Mouse (Mus musculus) adrenal gland, postnatal 25 days (tissue): ENCODE results near the gene Egfl8. TPM values are rescaled to one million over a fixed set of nuclear protein-coding genes. Genes with fewer than 3 reads are reported as not detected.
A peak's percentile ranks its signal among the peaks of the same experiment; 100 is the strongest.

Experiments
- DNase-seq: peaks from one replicate; pipeline ENCODE4 v3.0.0; 2021; ENCODE audit warnings: mixed read lengths
- total RNA-seq: library from RNA; stranded (reverse); gene quantifications from 2 replicates; pipeline ENCODE4 v1.2.3, GENCODE M21; 2021

Egfl8 gene
- total RNA-seq, 1 experiment from 2014 or later = 3.8 TPM

DNA sequence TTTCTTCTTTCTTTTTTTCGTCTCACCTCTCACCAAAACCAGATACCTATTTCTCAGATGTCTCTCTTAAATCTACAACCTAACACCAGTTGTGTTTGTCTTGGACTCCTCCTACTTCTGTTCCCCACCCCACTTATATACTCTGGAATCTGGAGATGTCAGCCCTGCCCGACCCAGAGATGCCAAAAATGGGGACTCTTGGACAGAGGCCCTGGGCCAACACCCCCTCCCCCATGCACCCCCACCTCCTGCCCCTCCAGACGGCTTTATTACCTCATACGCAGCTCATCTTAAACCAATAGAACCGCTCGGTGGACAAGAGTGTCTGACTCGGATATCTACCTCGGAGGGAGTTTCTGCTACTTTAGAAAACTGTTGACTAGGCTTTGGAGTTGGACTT is 19.7 kb downstream of the Egfl8 start:
- DNase-seq = no peak

DNA sequence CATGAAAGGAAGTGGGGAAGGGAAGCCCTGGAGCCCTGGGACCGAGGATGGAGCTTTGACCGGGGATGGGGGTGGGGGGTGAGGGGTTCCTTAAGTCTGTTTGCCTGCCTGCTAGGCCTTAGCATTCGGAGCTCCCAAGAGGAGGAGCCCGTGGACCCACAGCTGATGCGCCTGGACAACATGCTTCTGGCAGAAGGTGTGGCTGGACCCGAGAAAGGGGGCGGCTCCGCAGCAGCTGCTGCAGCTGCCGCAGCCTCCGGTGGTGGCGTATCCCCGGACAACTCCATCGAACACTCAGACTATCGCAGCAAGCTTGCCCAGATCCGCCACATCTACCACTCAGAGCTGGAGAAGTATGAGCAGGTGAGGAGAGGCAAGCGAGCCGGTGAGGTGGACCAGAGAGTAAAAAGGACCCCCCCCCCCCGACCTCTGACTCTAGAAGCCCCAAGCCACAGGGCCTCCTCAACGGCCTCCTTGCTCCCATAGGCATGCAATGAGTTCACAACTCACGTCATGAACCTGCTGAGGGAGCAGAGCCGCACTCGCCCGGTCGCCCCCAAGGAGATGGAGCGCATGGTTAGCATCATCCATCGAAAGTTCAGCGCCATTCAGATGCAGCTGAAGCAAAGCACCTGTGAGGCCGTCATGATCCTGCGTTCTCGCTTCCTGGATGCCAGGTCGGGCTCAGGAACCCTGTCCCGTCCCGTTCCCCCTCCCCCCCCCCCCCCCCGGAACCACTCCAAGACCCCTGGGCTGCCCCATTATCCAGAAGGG is 21.8 kb downstream of the Egfl8 start:
- no peak for DNase-seq

- no peak for DNase-seq
These were observed 22.9 kb downstream of the Egfl8 start for GRCm38 (mm10) chr17:34592581-34593549.

- DNase-seq = peak; percentile 97
These were observed 23.8 kb downstream of the Egfl8 start for GRCm38 (mm10) chr17:34591994-34592375.

GRCm38 (mm10) chr17:34591029-34591993 is 24.5 kb downstream of the Egfl8 start, which contains the start of gene Pbx2:
Gene Pbx2 (plus strand): TSS chr17:34591266.
- no peak for DNase-seq

GRCm38 (mm10) chr17:34590154-34590987 is 25.4 kb downstream of the Egfl8 start:
- no peak for DNase-seq

GRCm38 (mm10) chr17:34589681-34590101 is 26.1 kb downstream of the Egfl8 start, which contains the start of gene Gpsm3:
Gene Gpsm3 (plus strand): TSS chr17:34589806.
- no peak for DNase-seq

DNA sequence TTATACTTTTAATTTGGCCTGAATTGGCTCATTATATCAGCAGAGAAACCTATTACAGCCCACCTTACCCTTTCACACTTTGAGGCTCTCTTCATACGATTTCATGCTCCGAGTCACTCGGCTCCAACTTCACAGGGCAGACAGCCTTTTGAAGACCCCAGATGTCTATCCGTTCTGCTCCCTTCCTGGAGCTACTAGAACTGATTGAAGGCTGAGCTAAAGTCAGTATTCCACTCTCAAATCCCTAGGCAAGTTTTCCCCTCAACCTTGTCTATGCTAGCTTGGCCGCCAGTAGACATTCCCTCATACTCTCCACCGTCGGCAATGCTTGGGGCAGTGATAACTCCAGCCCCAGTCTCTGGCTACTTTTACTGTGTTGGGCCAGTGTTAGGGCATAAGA is 26.6 kb downstream of the Egfl8 start:
- no peak for DNase-seq

GRCm38 (mm10) chr17:34588767-34589166 is 27.0 kb downstream of the Egfl8 start:
- DNase-seq = no peak

- DNase-seq = no peak
These were observed 28.0 kb downstream of the Egfl8 start for GRCm38 (mm10) chr17:34587814-34588213.

DNA sequence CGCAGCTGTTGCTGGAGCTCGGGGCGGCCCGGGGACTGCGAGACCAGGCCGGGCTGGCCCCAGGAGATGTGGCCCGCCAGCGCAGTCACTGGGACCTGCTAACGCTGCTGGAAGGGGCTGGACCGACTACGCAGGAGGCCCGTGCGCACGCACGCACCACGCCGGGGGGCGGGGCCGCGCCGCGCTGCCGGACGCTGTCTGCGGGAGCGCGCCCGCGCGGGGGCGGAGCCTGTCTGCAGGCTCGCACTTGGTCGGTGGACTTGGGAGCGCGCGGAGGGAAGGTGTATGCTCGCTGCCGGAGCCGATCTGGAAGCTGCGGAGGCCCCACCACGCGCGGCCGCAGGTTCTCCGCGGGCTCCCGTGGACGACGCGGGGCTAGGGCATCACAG is 28.4 kb downstream of the Egfl8 start:
- peak; percentile 98 for DNase-seq

GRCm38 (mm10) chr17:34586796-34587422 is 28.9 kb downstream of the Egfl8 start:
- peak; percentile 89 for DNase-seq

- no peak for DNase-seq
These were observed 29.6 kb downstream of the Egfl8 start for GRCm38 (mm10) chr17:34585877-34586771.

DNA sequence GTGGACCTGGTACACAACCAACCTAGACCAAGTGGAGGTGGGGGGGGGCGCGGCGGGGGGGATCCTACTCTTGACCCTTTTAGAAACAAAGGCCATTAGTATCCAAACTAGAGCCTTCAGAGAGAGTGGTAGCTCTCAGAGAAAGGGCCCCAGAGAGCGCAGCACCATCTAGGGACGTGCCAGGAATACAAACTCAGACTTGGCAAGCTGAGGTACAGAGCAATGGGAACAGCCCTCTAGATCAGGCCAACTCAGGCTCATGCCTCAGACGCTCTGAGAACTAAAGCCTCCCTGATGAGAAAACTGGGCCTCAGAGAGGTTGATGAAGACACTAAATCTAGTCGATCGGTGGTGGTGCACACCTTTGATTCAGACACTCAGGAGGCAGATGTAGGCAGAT is 30.6 kb downstream of the Egfl8 start:
- no peak for DNase-seq

GRCm38 (mm10) chr17:34583819-34584218 is 32.0 kb downstream of the Egfl8 start:
- DNase-seq = no peak

DNA sequence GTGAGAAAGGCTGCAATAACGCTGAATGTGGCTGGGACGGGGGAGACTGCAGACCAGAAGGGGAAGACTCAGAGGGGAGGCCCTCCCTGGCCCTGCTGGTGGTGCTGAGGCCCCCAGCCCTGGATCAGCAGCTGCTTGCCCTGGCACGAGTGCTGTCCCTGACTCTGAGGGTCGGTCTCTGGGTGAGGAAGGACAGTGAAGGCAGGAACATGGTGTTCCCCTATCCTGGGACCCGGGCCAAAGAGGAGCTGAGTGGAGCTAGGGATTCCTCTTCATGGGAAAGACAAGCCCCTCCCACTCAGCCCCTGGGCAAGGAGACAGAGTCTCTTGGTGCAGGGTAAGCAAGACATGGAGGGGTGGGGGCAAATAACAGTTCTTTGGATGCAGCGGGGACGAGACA is 32.4 kb downstream of the Egfl8 start:
- no peak for DNase-seq

DNA sequence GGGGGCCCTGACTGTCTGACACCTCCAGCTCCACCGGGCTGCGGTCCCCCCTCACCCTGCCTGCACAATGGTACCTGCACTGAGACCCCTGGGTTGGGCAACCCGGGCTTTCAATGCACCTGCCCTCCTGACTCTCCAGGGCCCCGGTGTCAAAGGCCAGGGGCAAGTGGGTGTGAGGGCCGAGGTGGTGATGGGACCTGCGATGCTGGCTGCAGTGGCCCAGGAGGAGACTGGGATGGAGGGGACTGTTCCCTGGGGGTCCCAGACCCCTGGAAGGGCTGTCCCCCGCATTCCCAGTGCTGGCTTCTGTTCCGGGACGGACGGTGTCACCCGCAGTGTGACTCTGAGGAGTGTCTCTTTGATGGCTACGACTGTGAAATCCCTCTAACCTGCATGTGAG is 33.2 kb downstream of the Egfl8 start:
- DNase-seq = no peak

DNA sequence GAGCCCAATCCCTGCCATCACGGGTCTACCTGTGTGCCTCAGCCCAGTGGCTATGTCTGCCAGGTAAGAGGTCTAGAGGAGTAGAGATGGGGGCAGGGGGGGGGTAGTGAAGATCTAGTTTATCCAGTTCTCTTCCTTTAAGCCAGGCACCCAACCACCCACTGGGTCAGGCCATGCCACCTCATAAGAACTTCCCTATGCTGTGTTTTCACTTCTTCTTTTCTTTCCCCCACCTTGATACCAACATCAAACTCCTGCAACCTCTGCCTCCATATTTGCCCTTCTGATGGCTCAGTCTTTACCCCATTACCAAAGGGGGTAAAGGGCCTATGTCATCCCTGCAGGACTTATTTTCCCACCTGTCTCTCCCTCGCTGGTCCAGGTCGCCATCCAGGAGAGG is 37.7 kb downstream of the Egfl8 start:
- DNase-seq = no peak

- DNase-seq = no peak
These were observed 39.2 kb downstream of the Egfl8 start for GRCm38 (mm10) chr17:34576577-34576976.
